In genomic region chr13:63286483-63287102, GRCm38 (mm10) we compare ENCODE assay signal across 14 mouse cellular contexts.
DNase-seq lines count a peak whose midpoint lies in the region; ATAC-seq and TF ChIP-seq lines count a peak whose summit lies in the region.
"Had no signal": no experiment of that assay in that cellular context is flagged by ENCODE, and none has a peak within 500 bp of the region (broad histone marks: within the 10 kb centered on the region; RNA-seq: fewer than 3 reads in every experiment).

No protein-coding gene starts in this region.

- H3K36me3 ChIP-seq in forebrain, postnatal 0 days (ENCODE audit: insufficient read depth), result no peaks in the 10 kb centered on the region
- H3K36me3 ChIP-seq in forebrain, embryonic 16.5 days (ENCODE audit: control insufficient read depth, insufficient read depth), result no peaks in the 10 kb centered on the region; the same call in 1 of the 2 replicates
- H3K36me3 ChIP-seq in megakaryocyte, embryonic 14.5 days (replicated peaks; ENCODE audit: low read length), result peaks cover 89% of the 10 kb centered on the region

- H3K27ac ChIP-seq in forebrain, postnatal 0 days (ENCODE audit: low read depth, low read length), result no peak overlapping the region
- no peak overlapping the region for H3K27ac ChIP-seq in forebrain, embryonic 16.5 days (ENCODE audit: low read length)
- H3K27ac ChIP-seq: midbrain, embryonic 10.5 days had no signal

- H3K4me1 ChIP-seq in forebrain, postnatal 0 days (ENCODE audit: insufficient read depth), result no peaks in the 10 kb centered on the region
- H3K4me1 ChIP-seq in forebrain, embryonic 16.5 days (replicated peaks; ENCODE audit: control insufficient read depth, insufficient read depth, low read length), result peaks cover 5% of the 10 kb centered on the region; the same call in 1 of the 2 replicates
- peaks cover 42% of the 10 kb centered on the region for H3K4me1 ChIP-seq in megakaryocyte, embryonic 14.5 days

- no peak for TF ChIP-seq CTCF in forebrain, postnatal 0 days (IDR thresholded peaks at IDR 0.05; ENCODE audit: low read depth)

- no peak for DNase-seq in forebrain, postnatal 0 days
- peak; percentile 67 to 71 for DNase-seq in cerebellum, postnatal 36 days
- no peak for DNase-seq in right cerebral cortex, postnatal 25 days
- DNase-seq in layer of hippocampus, adult 9-10 months (ENCODE audit: low spot score), result no peak
- DNase-seq in thymus, adult 18-20 months, result no peak
- DNase-seq: gastrocnemius, postnatal 10 days; lung, adult 2 months; thymus, adult 2 months had no signal

- H3K4me2 ChIP-seq in forebrain, postnatal 0 days (ENCODE audit: low read depth), result no peak overlapping the region
- H3K4me2 ChIP-seq in forebrain, embryonic 16.5 days (ENCODE audit: low read length), result no peak overlapping the region

- no peaks in the 10 kb centered on the region for H3K27me3 ChIP-seq in forebrain, postnatal 0 days (ENCODE audit: insufficient read depth, low read length)
- no peaks in the 10 kb centered on the region for H3K27me3 ChIP-seq in forebrain, embryonic 16.5 days (replicated peaks; ENCODE audit: control insufficient read depth, insufficient read depth, low read length)
- H3K27me3 ChIP-seq in megakaryocyte, embryonic 14.5 days (replicated peaks), result no peaks in the 10 kb centered on the region

- no peak overlapping the region for H3K4me3 ChIP-seq in forebrain, postnatal 0 days (ENCODE audit: low read depth, low read length)
- no peak overlapping the region for H3K4me3 ChIP-seq in forebrain, embryonic 16.5 days (replicated peaks; ENCODE audit: low read length)
- H3K4me3 ChIP-seq in megakaryocyte, embryonic 14.5 days (replicated peaks), result peak overlapping the region; percentile 29
- H3K4me3 ChIP-seq: erythroblast, embryonic 14.5 days; midbrain, embryonic 10.5 days; myocyte had no signal

- H3K9me3 ChIP-seq in forebrain, postnatal 0 days (ENCODE audit: low read length), result no peaks in the 10 kb centered on the region
- no peaks in the 10 kb centered on the region for H3K9me3 ChIP-seq in forebrain, embryonic 16.5 days (ENCODE audit: control insufficient read depth, low read length)
- no peaks in the 10 kb centered on the region for H3K9me3 ChIP-seq in megakaryocyte, embryonic 14.5 days
- H3K9me3 ChIP-seq: midbrain, embryonic 10.5 days had no signal

- ATAC-seq in forebrain, postnatal 0 days, result 0 out of 2 replicates have a peak, but pooled peaks have one; percentile 43
- ATAC-seq in forebrain, embryonic 16.5 days, result no peak
- ATAC-seq in megakaryocyte, adult 5-6 weeks (ENCODE audit: poor library complexity, severe bottlenecking), result no peak

- 82% methylated on average over 11 of the region's 11 CpGs for WGBS in forebrain, postnatal 0 days
- WGBS in forebrain, embryonic 16.5 days, result 85% methylated on average over 11 of the region's 11 CpGs

- H3K9ac ChIP-seq in forebrain, postnatal 0 days, result no peak overlapping the region
- no peak overlapping the region for H3K9ac ChIP-seq in forebrain, embryonic 16.5 days (replicated peaks; ENCODE audit: low read depth, low read length)

Comparison
In these comparisons a context has a peak if more than half of its experiments do, and no peak if none do; other contexts are left out.
1. DNase-seq: peak in cerebellum, postnatal 36 days (2 of 2); none in forebrain, postnatal 0 days (single experiment), right cerebral cortex, postnatal 25 days (single experiment), layer of hippocampus, adult 9-10 months (single experiment) and thymus, adult 18-20 months (0 of 2).